Mouse (Mus musculus) stomach, postnatal 0 days (tissue): Measurements from ENCODE around the gene Poc1a. TPM values are rescaled to one million over a fixed set of nuclear protein-coding genes. Genes with fewer than 3 reads are reported as not detected.

Source experiments
- ATAC-seq: fragments of 200-750 bp; cut with Nextera tagmentation; 2 replicates; pipeline ENCODE4 v1.8.0; 2017; ENCODE audit not compliant: low FRiP score, low TSS enrichment
- DNase-seq: peaks from one replicate; pipeline ENCODE4 v3.0.0-alpha.2; 2016; ENCODE audit warnings: low spot score
- H3K27ac ChIP-seq: fragments of 300-500 bp; sonication (generic); replicated peaks from 2 replicates; pipeline ENCODE4 v1.5.1; 2014; ENCODE audit warnings: mild to moderate bottlenecking, control low read depth
- H3K27me3 ChIP-seq: fragments of 300-500 bp; sonication (generic); 2 replicates; pipeline ENCODE4 v1.6.1; 2014; ENCODE audit warnings: low read length; ENCODE audit not compliant: control insufficient read depth, insufficient read depth
- H3K36me3 ChIP-seq: fragments of 300-500 bp; sonication (generic); 2 replicates; pipeline ENCODE4 v1.6.1; 2014; ENCODE audit warnings: low read length, mixed read lengths; ENCODE audit not compliant: control insufficient read depth, insufficient read depth
- H3K4me1 ChIP-seq: fragments of 300-500 bp; sonication (generic); replicated peaks from 2 replicates; pipeline ENCODE4 v1.6.1; 2014; ENCODE audit warnings: antibody characterized with exemption; ENCODE audit not compliant: control insufficient read depth, insufficient read depth
- H3K4me2 ChIP-seq: fragments of 300-500 bp; sonication (generic); replicated peaks from 2 replicates; pipeline ENCODE4 v1.6.1; 2014; ENCODE audit warnings: low read depth, mild to moderate bottlenecking, control low read depth, moderate library complexity
- H3K4me3 ChIP-seq: fragments of 300-500 bp; sonication (generic); 2 replicates; pipeline ENCODE4 v1.5.1; 2014; ENCODE audit warnings: low read depth, low read length, control low read depth
- H3K9ac ChIP-seq: fragments of 300-500 bp; sonication (generic); 2 replicates; pipeline ENCODE4 v1.6.1; 2014; ENCODE audit warnings: mild to moderate bottlenecking, low read length, control low read depth, mixed read lengths
- H3K9me3 ChIP-seq: fragments of 300-500 bp; sonication (generic); 2 replicates; pipeline ENCODE4 v1.6.1; 2016; ENCODE audit warnings: low read length; ENCODE audit not compliant: control insufficient read depth
- CTCF ChIP-seq: IDR thresholded peaks from 2 replicates; pipeline ENCODE4 v1.5.1; 2016; ENCODE audit warnings: antibody characterized with exemption, low read depth, mild to moderate bottlenecking, moderate library complexity
- EP300 ChIP-seq: optimal IDR thresholded peaks from 2 replicates; pipeline ENCODE3; 2016; ENCODE audit warnings: antibody characterized with exemption
- WGBS: fragments of 180-500 bp; shearing (Covaris S2); extraction: QIAGEN DNeasy Blood & Tissue Kit; methylation state at CpG from one replicate; pipeline ENCODE4 v1.1.7; 2014; 5-methylcytosine and 5-hydroxymethylcytosine counted together
- polyA plus RNA-seq: library from polyadenylated mRNA; unstranded; fragments of >200 nt; fragmentation: Nextera tagmentation; extraction: Ambion mirVana; gene quantifications from 2 replicates; pipeline ENCODE4 v1.2.1, GENCODE M21; 2015

The Poc1a gene
- polyA plus RNA-seq, 1 experiment from 2014 or later, result 13.3 TPM

GRCm38 (mm10) chr9:106266936-106267657 lies 13.8 kb upstream of the Poc1a start:
- no peak for ATAC-seq

GRCm38 (mm10) chr9:106268421-106268820 lies 12.4 kb upstream of the Poc1a start:
- Histone ChIP-seq H3K4me3 (no peak overlapping the region), H3K27ac (no peak overlapping the region; the same call in 1 of the 2 replicates), H3K9ac (no peak overlapping the region), H3K9me3 (no peaks in the 10 kb centered on the region), H3K4me2 (no peak overlapping the region), H3K27me3 (no peaks in the 10 kb centered on the region), H3K36me3 (no peaks in the 10 kb centered on the region), H3K4me1 (0 out of 2 replicates have a peak, but pooled peaks cover 2% of the 10 kb centered on the region)
- WGBS, result 49% methylated on average over 4 of the region's 4 CpGs
- DNase-seq (no peak), ATAC-seq (no peak)
- no peak for TF ChIP-seq CTCF
- no peak for TF ChIP-seq EP300

More at GRCm38 (mm10) chr9:106266936-106267657, 13.8 kb upstream of the Poc1a start:
- H3K4me3 ChIP-seq, result no peak overlapping the region
- no peaks in the 10 kb centered on the region for H3K27me3 ChIP-seq
- DNase-seq, result no peak
- 0 out of 2 replicates have a peak, but pooled peaks cover 2% of the 10 kb centered on the region for H3K4me1 ChIP-seq
- 47% methylated on average over 2 of the region's 2 CpGs for WGBS
- H3K36me3 ChIP-seq, result no peaks in the 10 kb centered on the region
- H3K9me3 ChIP-seq, result no peaks in the 10 kb centered on the region
- H3K4me2 ChIP-seq, result no peak overlapping the region
- no peak overlapping the region for H3K27ac ChIP-seq
- 0 out of 2 replicates have a peak overlapping the region, but pooled peaks have one; percentile 18 for H3K9ac ChIP-seq
- no peak for TF ChIP-seq EP300

- Histone ChIP-seq H3K9ac (no peak overlapping the region), H3K27me3 (no peaks in the 10 kb centered on the region), H3K9me3 (no peaks in the 10 kb centered on the region), H3K4me2 (no peak overlapping the region), H3K4me3 (no peak overlapping the region), H3K36me3 (no peaks in the 10 kb centered on the region), H3K4me1 (0 out of 2 replicates have a peak, but pooled peaks cover 2% of the 10 kb centered on the region), H3K27ac (no peak overlapping the region; the same call in 1 of the 2 replicates)
- TF ChIP-seq CTCF (no peak), EP300 (no peak)
- WGBS, result 51% methylated on average over 9 of the region's 9 CpGs
- ATAC-seq, result no peak
- no peak for DNase-seq
Measured at GRCm38 (mm10) chr9:106269076-106269788, 11.6 kb upstream of the Poc1a start.

GRCm38 (mm10) chr9:106269879-106270278 lies 11.0 kb upstream of the Poc1a start:
- H3K4me1 ChIP-seq, result 0 out of 2 replicates have a peak, but pooled peaks cover 2% of the 10 kb centered on the region
- no peak overlapping the region for H3K4me2 ChIP-seq
- no peaks in the 10 kb centered on the region for H3K36me3 ChIP-seq
- TF ChIP-seq EP300, result no peak
- WGBS, result 22% methylated on average over 2 of the region's 2 CpGs
- H3K27me3 ChIP-seq, result no peaks in the 10 kb centered on the region
- H3K9me3 ChIP-seq, result no peaks in the 10 kb centered on the region
- H3K9ac ChIP-seq, result no peak overlapping the region
- H3K27ac ChIP-seq, result no peak overlapping the region
- DNase-seq (peak; percentile 38), ATAC-seq (peak; percentile 62)
- H3K4me3 ChIP-seq, result no peak overlapping the region

- Histone ChIP-seq H3K36me3 (no peaks in the 10 kb centered on the region), H3K27me3 (no peaks in the 10 kb centered on the region), H3K4me3 (no peak overlapping the region), H3K4me2 (no peak overlapping the region), H3K9me3 (no peaks in the 10 kb centered on the region), H3K9ac (no peak overlapping the region), H3K4me1 (0 out of 2 replicates have a peak, but pooled peaks cover 2% of the 10 kb centered on the region), H3K27ac (no peak overlapping the region)
- ATAC-seq, result no peak
- 62% methylated on average over 4 of the region's 4 CpGs for WGBS
- TF ChIP-seq EP300 (no peak), CTCF (no peak)
- no peak for DNase-seq
Measured at GRCm38 (mm10) chr9:106270656-106271055, 10.2 kb upstream of the Poc1a start.

GRCm38 (mm10) chr9:106272288-106272687 lies 8.6 kb upstream of the Poc1a start:
- Histone ChIP-seq H3K4me2 (no peak overlapping the region), H3K27ac (no peak overlapping the region), H3K4me1 (0 out of 2 replicates have a peak, but pooled peaks cover 2% of the 10 kb centered on the region), H3K9me3 (no peaks in the 10 kb centered on the region), H3K27me3 (no peaks in the 10 kb centered on the region), H3K9ac (no peak overlapping the region), H3K4me3 (no peak overlapping the region), H3K36me3 (no peaks in the 10 kb centered on the region)
- TF ChIP-seq EP300 (no peak), CTCF (no peak)
- WGBS, result 97% methylated on average over 1 of the region's 1 CpGs
- no peak for DNase-seq
- ATAC-seq, result no peak
